Mouse (Mus musculus) left cerebral cortex, adult 9 months (tissue): Measurements from ENCODE around the gene Heatr6.

Experiments
- DNase-seq, 2 experiments: peaks; one replicate each; pipeline ENCODE4 v3.0.0; 2022; ENCODE audit warnings: low spot score in 2 of 2

Heatr6 gene

DNA sequence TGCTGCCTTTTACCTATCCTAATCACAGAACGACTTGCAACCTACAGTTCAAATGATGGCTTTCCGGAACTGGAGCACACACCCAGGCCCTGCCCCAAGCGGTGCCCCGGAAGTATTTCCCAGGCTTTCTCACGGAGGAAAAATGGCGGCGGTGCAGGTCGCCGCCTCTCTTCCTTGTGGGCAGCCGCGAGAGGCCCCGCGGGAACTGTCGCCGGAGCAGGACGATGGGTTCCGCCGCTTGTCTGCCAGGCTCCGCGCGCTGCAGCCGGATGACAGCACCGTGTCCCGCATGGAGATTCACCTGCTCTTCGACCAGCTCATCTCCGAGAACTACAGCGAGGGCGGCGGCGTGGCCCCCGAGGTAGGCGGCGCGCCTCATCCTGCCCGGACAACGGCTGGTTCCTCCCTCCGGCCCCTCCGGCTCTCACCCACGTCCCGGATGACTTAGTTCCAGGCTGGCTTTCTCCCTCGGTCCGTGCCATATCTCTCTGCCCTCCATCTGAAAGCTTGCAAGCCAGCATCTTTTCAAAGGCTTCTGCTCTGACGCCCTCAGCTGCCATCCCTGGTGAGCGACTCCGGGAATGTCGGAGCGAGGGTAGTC, at the start of gene Heatr6:
Gene Heatr6, plus strand, starts transcription at position 116 of the 601 bp plus-strand sequence.
- peak; percentile 77 to 91 for DNase-seq

DNA sequence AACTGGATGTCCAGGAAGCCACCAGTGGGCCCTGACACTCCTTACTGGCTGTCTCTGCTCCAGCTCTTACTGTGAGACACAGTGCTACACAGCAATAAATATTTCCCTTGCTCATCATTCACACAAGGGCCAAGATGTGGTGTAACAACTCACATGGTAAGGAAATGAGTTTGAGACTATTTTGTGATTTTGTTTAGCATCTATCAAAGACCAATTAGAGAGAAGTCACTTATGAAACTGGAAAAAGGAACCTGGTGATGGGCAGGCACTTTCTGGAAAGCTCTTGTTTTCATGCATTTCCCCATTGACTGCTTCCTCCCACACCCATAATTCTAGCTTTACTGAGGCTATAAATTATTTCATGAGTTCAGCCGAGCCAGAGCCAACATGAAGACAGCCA, 49.8 kb upstream of the Heatr6 start, which contains the start of gene Wfdc17:
Gene Wfdc17, plus strand, starts transcription at position 287 of the 400 bp plus-strand sequence.
- DNase-seq, result no peak

DNA sequence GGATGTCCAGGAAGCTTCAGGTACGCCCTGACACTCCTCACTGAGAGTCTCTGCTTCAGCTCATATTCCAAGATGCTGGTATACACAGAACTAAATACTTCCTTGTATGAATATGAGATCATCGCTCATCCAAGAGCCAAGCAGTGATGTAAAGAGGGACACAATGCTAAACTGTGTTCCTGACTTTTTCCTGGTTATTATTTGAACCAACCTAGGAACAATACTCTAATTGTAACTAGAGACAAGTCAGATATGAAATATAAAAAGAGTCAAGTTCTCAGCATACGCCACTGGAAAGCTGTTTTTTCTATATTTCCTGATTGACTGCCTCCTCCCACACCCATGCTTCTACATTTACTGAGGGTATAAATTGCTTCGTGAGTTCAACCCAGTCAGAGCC, 44.8 kb upstream of the Heatr6 start, which contains the start of gene Wfdc18:
Gene Wfdc18, plus strand, starts transcription at position 301 of the 400 bp plus-strand sequence.
- no peak for DNase-seq

DNA sequence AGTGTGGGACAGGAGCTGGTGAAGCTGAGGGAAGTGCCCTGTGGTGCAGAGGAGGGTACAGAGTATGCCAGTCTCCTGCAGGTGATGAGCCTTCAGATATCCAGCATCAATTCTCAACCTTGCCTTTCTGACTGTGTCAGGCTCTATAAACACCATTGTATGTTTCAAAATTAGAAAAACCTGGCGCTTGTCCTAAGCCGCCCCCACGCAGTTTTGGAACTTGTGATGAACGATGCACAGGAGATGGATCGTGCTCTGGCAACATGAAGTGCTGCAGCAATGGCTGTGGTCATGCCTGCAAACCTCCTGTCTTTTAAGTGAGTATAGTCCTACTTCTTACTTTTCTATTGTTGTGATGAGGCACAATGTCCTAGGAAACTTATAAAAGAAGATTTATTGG, 43.8 kb upstream of the Heatr6 start:
- DNase-seq, result peak in 1 of 2 experiments; percentile 21

DNA sequence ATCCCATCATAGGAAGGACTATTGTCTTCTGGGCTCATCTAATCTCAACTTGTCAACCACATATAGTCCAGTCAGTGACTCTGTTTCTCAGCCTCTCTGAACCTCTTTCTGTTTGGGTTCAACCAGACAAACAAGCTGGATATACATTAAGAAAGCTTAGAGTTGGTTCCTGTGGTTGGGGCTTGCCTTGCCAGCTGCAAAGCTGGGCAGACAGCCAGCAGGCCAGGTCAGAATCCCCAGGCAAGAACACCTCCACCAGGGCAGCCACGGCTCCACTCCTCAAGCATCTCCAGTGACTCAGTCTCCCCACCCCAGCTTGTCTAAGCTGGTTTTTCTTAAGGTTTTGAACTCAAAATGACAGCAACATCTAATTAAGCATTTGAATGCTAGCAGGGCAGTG, 40.8 kb upstream of the Heatr6 start:
- no peak for DNase-seq

DNA sequence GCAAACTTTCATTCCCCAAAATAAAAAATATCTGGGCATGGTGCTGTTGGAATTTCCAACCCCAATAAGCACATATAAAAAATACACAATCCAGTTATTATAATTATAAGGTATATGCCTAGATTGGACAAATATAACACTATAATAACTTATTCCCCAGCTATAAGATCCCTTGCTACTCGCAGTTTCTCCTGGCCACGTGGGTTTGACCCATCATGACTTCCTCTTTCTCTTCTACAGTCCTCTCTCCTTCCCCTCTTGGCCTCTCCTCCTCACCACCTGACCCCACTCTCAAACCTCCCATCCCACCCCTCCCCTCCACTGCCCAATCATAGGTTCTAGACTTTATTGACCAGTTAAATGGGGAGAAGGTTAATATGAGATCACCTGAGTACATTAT, 39.6 kb upstream of the Heatr6 start:
- no peak for DNase-seq

DNA sequence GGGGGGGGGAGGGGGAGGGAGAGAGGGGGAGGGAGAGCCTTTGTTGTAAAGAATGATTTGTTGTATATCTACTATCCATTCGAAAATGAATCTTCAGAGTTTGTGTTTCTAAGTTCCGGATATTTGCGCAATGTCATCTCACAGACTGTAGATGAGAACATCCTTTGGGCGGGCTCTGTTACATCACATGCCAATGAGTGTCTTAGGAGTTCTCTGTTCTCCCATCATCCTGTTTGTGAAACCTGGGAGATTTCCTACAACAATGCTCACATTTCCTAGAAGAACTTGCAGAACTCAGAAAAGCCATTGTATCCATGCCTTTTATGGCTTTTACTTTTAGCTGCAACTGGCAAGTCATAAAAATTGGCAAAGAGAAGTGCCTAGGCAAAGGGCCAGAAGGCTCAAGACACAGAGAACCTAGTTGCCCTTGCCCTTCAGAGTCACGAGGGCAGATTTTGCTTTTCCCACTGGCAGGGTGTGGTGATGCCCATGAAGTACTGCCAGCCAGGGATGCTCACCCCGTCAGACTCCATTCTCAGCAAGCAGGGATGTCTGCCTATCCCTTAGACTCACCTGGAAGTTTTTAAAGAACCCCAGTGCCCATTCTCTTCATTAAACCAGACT, 36.3 kb upstream of the Heatr6 start:
- no peak for DNase-seq

DNA sequence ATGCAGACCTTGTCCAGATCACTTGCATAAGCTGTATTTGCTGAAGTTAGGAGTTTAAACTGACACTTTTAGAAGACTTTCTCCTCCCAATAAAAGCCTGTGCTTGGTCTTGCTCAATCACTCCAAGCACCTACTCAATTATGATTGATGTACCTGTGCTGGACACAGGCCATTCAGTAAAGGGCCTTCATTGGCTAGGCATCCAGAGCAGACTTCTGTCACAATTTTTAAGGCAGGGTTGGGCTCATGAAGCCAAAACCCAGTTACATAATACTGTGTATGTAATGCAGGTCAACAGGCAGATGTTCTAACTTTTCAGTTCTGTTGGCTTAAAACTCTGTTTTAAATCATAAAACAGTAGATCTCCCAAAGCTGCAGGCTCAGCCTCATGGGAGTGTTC, 32.7 kb upstream of the Heatr6 start:
- DNase-seq, result no peak

DNA sequence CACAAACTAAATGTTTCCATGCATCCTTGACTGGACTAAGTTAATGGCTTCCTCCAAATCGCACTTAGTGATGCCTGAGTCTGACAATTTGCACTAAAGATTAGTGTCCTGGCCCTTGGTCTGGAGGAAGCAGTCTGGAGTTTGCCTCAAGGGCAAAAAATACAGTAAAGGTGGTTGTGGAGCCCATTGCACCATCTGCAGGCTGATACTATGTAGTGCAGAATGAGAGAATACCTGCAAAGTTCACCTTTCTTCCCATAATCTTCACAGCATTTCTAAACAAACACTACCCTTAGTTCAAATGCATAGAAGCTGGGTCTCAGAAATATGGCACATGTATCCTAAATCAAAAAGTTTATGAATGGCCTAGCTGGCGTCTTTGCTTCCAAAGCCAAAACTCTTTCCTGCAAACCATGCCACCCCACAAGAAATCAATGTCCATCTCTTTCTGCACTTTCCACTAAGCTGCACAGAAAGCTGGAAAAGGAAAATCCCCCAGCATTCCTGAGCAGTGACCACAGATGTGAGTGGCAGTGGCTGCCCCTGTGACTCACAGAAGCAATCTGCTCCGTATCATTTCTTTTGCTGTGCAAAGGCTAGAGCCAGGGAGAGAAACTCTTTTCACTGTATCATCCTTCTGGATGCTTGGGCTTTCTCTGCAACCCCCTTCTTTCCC, 24.6 kb upstream of the Heatr6 start:
- DNase-seq, result no peak

DNA sequence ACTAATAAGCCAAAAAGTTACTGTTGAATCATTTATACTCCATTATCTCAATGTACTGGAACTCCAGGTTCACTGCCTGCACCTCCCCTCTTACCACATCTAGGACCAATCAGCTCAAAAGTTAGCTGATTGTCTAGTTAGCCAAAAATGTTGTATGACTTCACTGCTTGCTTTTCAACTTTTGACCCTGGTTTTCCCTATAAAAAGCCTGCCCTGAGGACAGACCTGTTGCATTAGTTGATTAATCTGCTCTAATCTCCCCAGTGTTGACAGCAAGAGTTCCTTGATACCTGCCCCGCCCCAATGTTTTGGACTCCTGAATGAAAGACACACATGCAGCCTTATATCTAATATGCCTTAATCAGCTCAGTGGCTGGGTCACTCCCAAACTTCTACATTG, 22.4 kb upstream of the Heatr6 start:
- no peak for DNase-seq

DNA sequence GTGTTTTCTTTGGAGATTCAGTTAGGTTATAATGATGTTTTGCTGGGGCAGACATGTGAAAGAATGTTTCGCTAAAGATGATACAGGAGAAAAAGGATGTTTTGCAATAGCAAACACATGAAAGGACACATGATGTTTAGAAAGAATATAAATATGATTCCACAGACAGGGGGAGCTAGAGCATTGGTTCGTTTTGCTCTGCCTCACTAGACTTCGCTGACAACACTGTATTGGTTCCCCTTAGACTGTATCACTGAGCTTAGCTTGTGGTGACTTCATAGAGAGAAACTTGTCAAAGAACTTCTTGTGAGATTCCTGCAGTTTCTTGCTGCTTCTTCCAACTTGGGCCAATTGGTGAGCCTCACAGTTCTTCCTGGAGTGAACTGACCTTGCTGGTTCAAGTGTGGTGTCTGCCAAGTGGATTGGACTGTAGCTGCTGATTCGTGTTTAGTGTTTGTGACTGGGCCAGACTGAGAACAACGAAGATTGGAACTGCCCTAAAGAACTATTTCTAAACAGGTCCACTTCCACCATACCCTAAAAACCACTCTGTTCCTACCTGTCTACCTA, 20.3 kb upstream of the Heatr6 start:
- DNase-seq, result no peak

DNA sequence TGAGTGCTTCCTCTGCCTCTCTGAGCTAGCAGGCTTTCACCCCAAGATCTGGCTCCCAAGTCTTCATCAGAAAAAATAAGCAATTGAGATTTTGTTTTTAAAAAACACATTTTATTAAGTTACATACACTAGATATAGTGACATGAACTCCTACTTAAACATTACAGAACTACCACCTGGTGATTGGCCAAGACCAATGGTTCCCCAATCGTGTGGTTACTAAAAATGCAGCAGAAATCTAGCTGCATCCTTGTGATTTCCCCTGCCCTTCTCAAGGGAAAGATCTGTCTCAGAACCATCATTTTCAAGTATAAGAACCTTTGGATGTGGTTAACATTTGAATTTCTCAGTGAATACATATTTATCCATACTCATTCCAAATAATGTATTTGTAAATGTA, 19.3 kb upstream of the Heatr6 start:
- no peak for DNase-seq

DNA sequence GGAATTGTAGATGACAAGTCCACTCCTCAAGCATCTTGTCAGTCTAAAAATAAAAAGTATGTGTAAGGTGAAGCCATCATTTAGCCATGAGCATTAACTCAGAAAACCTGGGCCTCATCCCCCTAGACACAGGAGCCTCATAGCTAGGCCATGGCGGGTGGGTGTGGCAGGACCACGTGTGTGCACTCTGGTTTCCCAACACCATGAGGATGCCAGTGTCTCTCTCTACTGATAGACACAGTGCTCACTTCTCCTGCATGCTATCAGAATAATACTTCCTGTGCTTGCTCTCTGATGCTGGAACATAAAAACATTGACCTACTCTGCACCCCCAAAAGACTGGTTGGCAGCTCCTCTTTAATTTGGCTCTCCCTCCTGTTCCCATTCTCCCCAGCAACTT, 17.6 kb upstream of the Heatr6 start:
- DNase-seq, result no peak

DNA sequence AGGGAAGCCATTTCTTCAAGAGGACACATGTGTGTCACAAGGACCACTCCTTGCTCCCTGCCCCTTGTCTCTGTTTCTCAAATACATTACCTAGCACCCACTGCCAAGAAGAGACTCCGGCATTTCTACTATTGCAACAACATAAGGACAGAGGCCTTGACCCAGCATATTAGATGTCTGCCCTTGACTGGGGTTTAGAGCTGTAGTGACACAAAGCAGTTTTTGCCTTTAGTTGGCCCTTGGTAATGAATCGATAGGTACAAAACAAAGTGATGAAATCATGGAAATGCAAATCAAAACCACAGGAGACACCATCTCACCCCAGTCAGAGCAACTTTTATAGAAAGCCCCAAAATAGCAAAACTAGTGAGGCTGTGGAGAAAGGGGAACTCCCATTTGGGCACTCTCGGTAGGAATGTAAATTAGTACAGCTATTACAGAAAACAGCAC, 16.4 kb upstream of the Heatr6 start:
- DNase-seq, result no peak

DNA sequence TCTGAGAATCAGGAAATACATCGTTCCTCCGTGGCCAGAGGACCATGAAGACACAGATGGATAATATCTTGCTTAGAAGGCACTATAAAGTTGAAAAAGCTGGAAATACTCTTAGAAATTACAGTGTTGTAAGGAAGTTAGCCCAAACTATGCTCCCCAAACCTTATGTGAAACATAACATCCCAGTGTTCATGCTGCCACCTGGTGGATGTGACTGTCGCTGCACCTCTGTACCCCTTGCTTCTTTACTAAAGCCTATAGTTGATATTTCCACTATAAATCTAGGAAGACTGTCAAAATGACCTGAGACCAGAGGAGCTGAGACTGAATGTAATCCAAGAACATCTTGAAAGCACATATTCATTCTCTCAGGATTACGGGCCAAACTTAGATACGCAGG, 14.3 kb upstream of the Heatr6 start:
- DNase-seq, result peak; percentile 16 to 88

DNA sequence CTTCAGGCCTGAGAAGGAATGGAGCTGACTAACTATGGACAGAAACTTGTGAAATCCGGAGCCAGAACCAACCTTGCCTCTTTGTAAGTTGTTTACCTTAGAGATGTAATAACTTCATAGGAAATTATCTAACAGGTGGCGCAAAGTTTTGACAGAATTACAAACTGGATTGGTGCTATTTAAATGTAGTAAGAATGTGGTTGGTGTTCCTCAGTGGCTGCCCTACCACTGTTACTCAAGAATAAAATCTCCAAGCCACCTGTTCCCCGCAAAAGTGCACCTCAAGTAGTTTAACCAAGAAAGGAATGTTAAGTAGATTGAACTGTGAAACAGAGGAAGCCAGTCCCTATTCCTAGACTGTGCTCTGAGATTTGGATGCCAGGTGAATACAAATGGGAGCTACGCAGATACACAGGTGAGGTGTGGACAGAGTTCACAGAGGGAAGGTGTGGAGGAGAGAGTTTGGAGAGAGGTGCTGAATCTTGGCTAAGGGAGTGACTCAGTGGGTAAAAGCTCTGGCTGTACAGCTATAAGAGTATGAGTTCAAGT, 13.0 kb upstream of the Heatr6 start:
- DNase-seq, result no peak

DNA sequence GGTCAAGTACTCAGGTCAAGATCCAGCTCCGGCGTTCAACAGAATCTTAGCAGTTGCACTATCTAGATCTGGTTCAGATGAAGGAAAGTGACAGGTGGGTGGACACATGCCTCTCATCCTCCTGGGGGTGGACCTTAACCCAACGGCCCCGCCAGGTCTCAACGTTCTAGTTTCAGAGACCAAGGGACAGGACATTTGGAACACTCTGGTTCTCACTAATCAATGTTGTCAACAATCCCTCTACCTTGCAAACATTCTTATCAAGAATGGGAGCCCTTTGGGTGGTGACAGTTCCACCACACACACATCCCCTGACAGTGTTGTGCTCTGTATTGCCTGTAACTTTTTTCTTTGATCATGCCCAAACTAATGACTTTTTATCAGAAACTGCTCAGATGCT, 11.7 kb upstream of the Heatr6 start:
- DNase-seq, result no peak

DNA sequence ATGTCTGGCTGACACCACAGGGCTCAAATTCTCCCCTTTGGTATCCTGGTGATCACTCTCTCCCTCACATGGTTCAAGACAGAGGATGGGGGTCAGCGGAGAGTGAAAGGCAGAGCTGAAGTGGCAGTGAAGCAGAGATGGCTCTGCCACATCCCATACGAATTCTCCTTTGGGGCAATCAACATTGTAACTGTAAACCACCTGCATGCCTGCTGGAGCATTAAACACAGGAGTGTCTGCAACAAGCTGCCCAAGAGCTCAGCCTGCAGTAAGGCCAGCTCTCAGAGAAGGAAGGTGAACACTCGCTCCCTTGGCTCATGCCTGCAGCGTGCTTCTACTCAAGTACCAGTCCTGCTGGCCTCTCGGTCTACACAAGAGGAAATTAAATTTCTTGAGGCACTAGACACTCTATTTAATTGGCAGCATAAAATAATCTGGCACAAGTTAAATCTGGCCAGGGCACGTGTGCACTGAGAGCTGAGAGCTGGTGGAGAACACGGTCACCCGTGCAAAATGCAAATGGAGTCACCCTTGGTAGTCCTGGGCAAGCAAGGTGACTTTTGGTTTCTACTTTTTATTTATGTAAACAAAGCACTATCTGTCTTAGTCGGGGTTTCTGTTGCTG, 10.7 kb upstream of the Heatr6 start:
- DNase-seq, result no peak

DNA sequence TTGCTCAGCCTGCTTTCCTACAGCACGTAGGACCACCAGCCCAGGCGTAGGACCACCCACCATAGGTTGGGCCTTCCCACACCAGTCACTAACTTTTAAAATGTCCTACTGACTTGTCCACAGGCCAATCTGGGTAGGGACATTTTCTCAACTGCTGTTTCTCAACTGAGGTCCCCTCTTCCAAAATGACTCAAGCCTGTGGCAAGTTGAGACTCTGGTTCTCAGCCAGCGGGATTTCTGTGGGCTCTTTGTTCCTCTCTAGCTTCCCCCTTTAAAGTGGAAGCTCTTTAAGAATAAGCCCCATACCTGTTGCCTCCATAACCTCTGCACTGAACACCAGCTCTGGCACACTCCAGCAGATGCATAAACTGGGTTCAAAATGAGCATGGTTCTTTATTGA, 10.0 kb upstream of the Heatr6 start:
- no peak for DNase-seq

DNA sequence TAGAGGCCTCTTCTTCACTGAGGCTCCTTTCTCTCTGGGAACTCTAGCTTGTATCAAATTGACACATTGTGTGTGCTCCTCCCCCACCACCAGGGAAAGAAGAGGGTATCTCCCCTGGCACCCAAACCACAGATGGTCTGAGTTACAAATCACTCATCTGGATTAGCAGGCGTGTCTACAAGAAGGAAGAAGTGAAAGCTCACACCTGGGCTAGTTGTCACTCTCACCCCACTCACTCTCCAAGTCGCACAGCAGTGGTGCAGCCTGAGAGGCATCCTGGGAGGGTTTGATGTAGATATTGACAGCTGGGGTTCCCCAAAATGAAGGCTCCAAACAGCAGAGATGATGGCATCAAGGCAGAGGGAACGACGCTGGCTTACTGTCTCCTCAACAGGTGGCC, 7.3 kb upstream of the Heatr6 start:
- no peak for DNase-seq

DNA sequence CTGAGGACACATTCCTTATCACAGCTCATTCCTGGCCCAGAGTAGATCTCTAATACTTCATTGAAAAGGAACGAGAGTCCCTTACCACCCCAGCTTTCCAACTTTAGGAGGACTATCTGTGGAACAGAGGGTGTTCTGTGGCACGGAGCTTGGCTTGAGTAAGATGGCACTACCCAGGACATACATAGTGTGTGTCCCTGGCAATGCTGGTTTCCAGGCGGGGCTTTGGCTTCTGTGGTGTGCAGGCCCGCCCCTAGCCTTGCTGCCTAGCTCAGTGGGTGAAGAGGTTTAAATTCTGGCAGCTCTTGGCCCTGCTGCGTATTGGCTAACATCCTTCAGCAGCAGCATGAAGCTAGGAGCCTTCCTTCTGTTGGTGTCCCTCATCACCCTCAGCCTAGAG, 6.8 kb upstream of the Heatr6 start, which contains the start of gene Wfdc21:
Gene Wfdc21, plus strand, starts transcription at position 260 of the 400 bp plus-strand sequence.
- DNase-seq, result no peak
